Mouse (Mus musculus): ENCODE data around the gene Cntf.
"Not testable (repeated sequence)": the region's sequence is repeated elsewhere in the genome, so short reads cannot be mapped to it uniquely, and the experiment has no call there.

Gene Cntf

GRCm38 (mm10) chr19:12762212-12763130, 3.0 kb downstream of the Cntf start:
- DNase-seq (ENCODE audit: low read depth in 1 of 2, low spot score in 2 of 2), result no peak

GRCm38 (mm10) chr19:12759656-12760055, 5.8 kb downstream of the Cntf start:
- DNase-seq (ENCODE audit: low read depth in 1 of 2, low spot score in 2 of 2), result no peak

- DNase-seq (ENCODE audit: low read depth in 1 of 2, low spot score in 2 of 2), result no peak
These were observed 6.4 kb downstream of the Cntf start for GRCm38 (mm10) chr19:12758936-12759478.

- no peak for DNase-seq (ENCODE audit: low read depth in 1 of 2, low spot score in 2 of 2)
These were observed 9.1 kb downstream of the Cntf start for GRCm38 (mm10) chr19:12756286-12756685.

GRCm38 (mm10) chr19:12731950-12732349, 33.5 kb downstream of the Cntf start:
- no peak for DNase-seq (ENCODE audit: low read depth in 1 of 2, low spot score in 2 of 2)

GRCm38 (mm10) chr19:12731036-12731435, 34.4 kb downstream of the Cntf start:
- no peak for DNase-seq (ENCODE audit: low read depth in 1 of 2, low spot score in 2 of 2)

- DNase-seq (ENCODE audit: low read depth in 1 of 2, low spot score in 2 of 2), result no peak
These were observed 39.6 kb downstream of the Cntf start for GRCm38 (mm10) chr19:12725851-12726250.

GRCm38 (mm10) chr19:12722308-12722707, 43.1 kb downstream of the Cntf start:
- no peak for DNase-seq (ENCODE audit: low read depth in 1 of 2, low spot score in 2 of 2)

GRCm38 (mm10) chr19:12721596-12721995, 43.8 kb downstream of the Cntf start:
- not testable (repeated sequence) for DNase-seq (ENCODE audit: low read depth in 1 of 2, low spot score in 2 of 2)

- DNase-seq (ENCODE audit: low read depth in 1 of 2, low spot score in 2 of 2), result not testable (repeated sequence)
These were observed 44.5 kb downstream of the Cntf start for GRCm38 (mm10) chr19:12720919-12721318.

GRCm38 (mm10) chr19:12720463-12720862, 45.0 kb downstream of the Cntf start:
- DNase-seq (ENCODE audit: low read depth in 1 of 2, low spot score in 2 of 2), result no peak

GRCm38 (mm10) chr19:12719189-12719588, 46.2 kb downstream of the Cntf start:
- no peak for DNase-seq (ENCODE audit: low read depth in 1 of 2, low spot score in 2 of 2)
